Mouse (Mus musculus) liver, embryonic 14.5 days (tissue): ENCODE data around the gene Flnb. TPM values are rescaled to one million over a fixed set of nuclear protein-coding genes. Genes with fewer than 3 reads are reported as not detected.

Experiments used
- ATAC-seq: fragments of 200-750 bp; cut with Nextera tagmentation; 2 replicates; pipeline ENCODE4 v1.8.0; 2017; ENCODE audit warnings: moderate number of reproducible peaks, mild to moderate bottlenecking, moderate library complexity; ENCODE audit not compliant: insufficient read depth
- DNase-seq, 3 experiments: peaks; one replicate each; pipeline ENCODE4 v3.0.0-alpha.2; 2012 to 2013; ENCODE audit warnings: low read depth in 3 of 3, low spot score in 3 of 3
- H3K27ac ChIP-seq: fragments of 300-500 bp; sonication (generic); 2 replicates; pipeline ENCODE4 v1.5.1; 2014; ENCODE audit warnings: moderate library complexity, mild to moderate bottlenecking, control low read depth, inconsistent platforms
- H3K27me3 ChIP-seq: fragments of 300-500 bp; sonication (generic); 2 replicates; pipeline ENCODE4 v1.6.1; 2014; ENCODE audit warnings: mild to moderate bottlenecking, low read length, moderate library complexity; ENCODE audit not compliant: control insufficient read depth, insufficient read depth
- H3K36me3 ChIP-seq: fragments of 300-500 bp; sonication (generic); replicated peaks from 2 replicates; pipeline ENCODE4 v1.6.1; 2014; ENCODE audit warnings: low read depth; ENCODE audit not compliant: control insufficient read depth, insufficient read depth
- H3K4me1 ChIP-seq, 2 experiments: fragments of 200-500 bp in 1 of 2; fragments of 300-500 bp in 1 of 2; sonication (generic) in 1 of 2; replicated peaks; 2 replicates each; pipeline ENCODE4 v1.6.1; 2012 to 2014; ENCODE audit warnings: antibody characterized with exemption in 1 of 2, inconsistent platforms in 1 of 2, low read length in 1 of 2; ENCODE audit not compliant: control insufficient read depth in 2 of 2, insufficient read depth in 2 of 2
- H3K4me2 ChIP-seq: fragments of 300-500 bp; sonication (generic); 2 replicates; pipeline ENCODE4 v1.6.1; 2014; ENCODE audit warnings: low read depth, mild to moderate bottlenecking, control low read depth, moderate library complexity
- H3K4me3 ChIP-seq, 2 experiments: fragments of 200-500 bp in 1 of 2; fragments of 300-500 bp in 1 of 2; sonication (generic) in 1 of 2; 2 replicates each; pipeline ENCODE4 v1.5.1; 2012 to 2014; ENCODE audit warnings: low read depth in 2 of 2, low read length in 2 of 2, mild to moderate bottlenecking in 2 of 2, control low read depth in 1 of 2, inconsistent platforms in 1 of 2, moderate library complexity in 1 of 2; ENCODE audit not compliant: insufficient read depth in 1 of 2
- H3K9ac ChIP-seq: fragments of 300-500 bp; sonication (generic); replicated peaks from 2 replicates; pipeline ENCODE4 v1.6.1; 2014; ENCODE audit warnings: mild to moderate bottlenecking, control low read depth, moderate library complexity
- H3K9me3 ChIP-seq: fragments of 300-500 bp; sonication (generic); 2 replicates; pipeline ENCODE4 v1.6.1; 2016; ENCODE audit warnings: low read length, mixed read lengths; ENCODE audit not compliant: control insufficient read depth
- CTCF ChIP-seq: IDR thresholded peaks from 2 replicates; pipeline ENCODE4 v1.5.1; 2016; ENCODE audit warnings: antibody characterized with exemption, low read depth, control low read depth
- EP300 ChIP-seq: IDR thresholded peaks from 2 replicates; pipeline ENCODE4 v1.6.1; 2016; ENCODE audit warnings: antibody characterized with exemption, low read depth
- WGBS: fragments of 180-500 bp; shearing (Covaris S2); extraction: QIAGEN DNeasy Blood & Tissue Kit; methylation state at CpG from one replicate; pipeline ENCODE4 v1.1.7; 2014; ENCODE audit not compliant: insufficient replicate concordance; 5-methylcytosine and 5-hydroxymethylcytosine counted together
- polyA plus RNA-seq, 2 experiments: library from polyadenylated mRNA; depleted of rRNA in 1 of 2; stranded (reverse) in 1 of 2; unstranded in 1 of 2; fragments of >200 nt; fragmentation: Nextera tagmentation in 1 of 2; extraction: Ambion mirVana in 1 of 2; gene quantifications; 2 replicates each; pipeline versions ENCODE4 v1.2.1 to v1.2.3; 2012 to 2014

The Flnb gene
- polyA plus RNA-seq, 2 experiments: 3.2 to 3.7 TPM

- peaks cover 0 to 17% of the 10 kb centered on the region in 2 experiments; a peak in 2 of 4 replicates for H3K4me1 ChIP-seq
- ATAC-seq (no peak), DNase-seq (no peak)
- H3K9ac ChIP-seq: no peak overlapping the region
- no peak for TF ChIP-seq CTCF
- no peak for TF ChIP-seq EP300
- H3K9me3 ChIP-seq: no peaks in the 10 kb centered on the region
- no peak overlapping the region for H3K4me2 ChIP-seq
- no peak overlapping the region for H3K27ac ChIP-seq
- H3K4me3 ChIP-seq: no peak overlapping the region
- 69% methylated on average over 1 of the region's 1 CpGs for WGBS
- no peaks in the 10 kb centered on the region for H3K27me3 ChIP-seq
- H3K36me3 ChIP-seq: no peaks in the 10 kb centered on the region
These were observed 43.5 kb downstream of the Flnb start for GRCm38 (mm10) chr14:7861275-7861674.

- no peak overlapping the region for H3K4me2 ChIP-seq
- TF ChIP-seq CTCF: no peak
- TF ChIP-seq EP300: no peak
- no peak overlapping the region for H3K27ac ChIP-seq
- WGBS: 55% methylated on average over 2 of the region's 2 CpGs
- H3K9me3 ChIP-seq: no peaks in the 10 kb centered on the region
- H3K27me3 ChIP-seq: no peaks in the 10 kb centered on the region
- no peak overlapping the region for H3K4me3 ChIP-seq
- ATAC-seq: no peak
- no peak for DNase-seq
- no peaks in the 10 kb centered on the region for H3K36me3 ChIP-seq
- no peak overlapping the region for H3K9ac ChIP-seq
- H3K4me1 ChIP-seq: peaks cover 0 to 16% of the 10 kb centered on the region in 2 experiments; a peak in 2 of 4 replicates
These were observed 44.5 kb downstream of the Flnb start for GRCm38 (mm10) chr14:7862226-7862625.

GRCm38 (mm10) chr14:7863199-7863598, 45.4 kb downstream of the Flnb start:
- DNase-seq (no peak), ATAC-seq (no peak)
- H3K9ac ChIP-seq: no peak overlapping the region
- no peaks in the 10 kb centered on the region for H3K36me3 ChIP-seq
- whole genome bisulfite sequencing: 70% methylated on average over 5 of the region's 5 CpGs
- H3K27ac ChIP-seq: no peak overlapping the region
- H3K4me1 ChIP-seq: peaks cover 0 to 11% of the 10 kb centered on the region in 2 experiments; a peak in 2 of 4 replicates
- no peak for TF ChIP-seq CTCF
- TF ChIP-seq EP300: no peak
- no peaks in the 10 kb centered on the region for H3K27me3 ChIP-seq
- no peak overlapping the region for H3K4me3 ChIP-seq
- H3K9me3 ChIP-seq: no peaks in the 10 kb centered on the region
- no peak overlapping the region for H3K4me2 ChIP-seq

- DNase-seq (no peak), ATAC-seq (no peak)
- no peaks in the 10 kb centered on the region for H3K36me3 ChIP-seq
- no peaks in the 10 kb centered on the region for H3K27me3 ChIP-seq
- no peak overlapping the region for H3K4me3 ChIP-seq
- H3K9me3 ChIP-seq: no peaks in the 10 kb centered on the region
- peaks cover 0 to 8% of the 10 kb centered on the region in 2 experiments; a peak in 2 of 4 replicates for H3K4me1 ChIP-seq
- H3K27ac ChIP-seq: no peak overlapping the region
- TF ChIP-seq CTCF (no peak), EP300 (no peak)
- no peak overlapping the region for H3K4me2 ChIP-seq
- 64% methylated on average over 9 of the region's 9 CpGs for WGBS
- no peak overlapping the region for H3K9ac ChIP-seq
These were observed 46.2 kb downstream of the Flnb start for GRCm38 (mm10) chr14:7863871-7864505.

- no peak for DNase-seq
- Histone ChIP-seq H3K27me3 (no peaks in the 10 kb centered on the region), H3K36me3 (no peaks in the 10 kb centered on the region), H3K4me3 (no peak overlapping the region), H3K4me1 (peaks cover 0 to 8% of the 10 kb centered on the region in 2 experiments; a peak in 2 of 4 replicates), H3K9me3 (no peaks in the 10 kb centered on the region), H3K9ac (no peak overlapping the region), H3K4me2 (no peak overlapping the region), H3K27ac (no peak overlapping the region)
- 47% methylated on average over 9 of the region's 9 CpGs for WGBS
- TF ChIP-seq EP300 (no peak), CTCF (no peak)
- ATAC-seq: no peak
These were observed 46.7 kb downstream of the Flnb start for GRCm38 (mm10) chr14:7864506-7864899.
